Mouse (Mus musculus) liver, embryonic 14.5 days (tissue): Measurements from ENCODE around the gene Nedd4. TPM values are rescaled to one million over a fixed set of nuclear protein-coding genes. Genes with fewer than 3 reads are reported as not detected.

Experiments
- ATAC-seq: fragments of 200-750 bp; cut with Nextera tagmentation; 2 replicates; pipeline ENCODE4 v1.8.0; 2017; ENCODE audit warnings: moderate number of reproducible peaks, mild to moderate bottlenecking, moderate library complexity; ENCODE audit not compliant: insufficient read depth
- DNase-seq, 3 experiments: peaks; one replicate each; pipeline ENCODE4 v3.0.0-alpha.2; 2012 to 2013; ENCODE audit warnings: low read depth in 3 of 3, low spot score in 3 of 3
- H3K27ac ChIP-seq: fragments of 300-500 bp; sonication (generic); 2 replicates; pipeline ENCODE4 v1.5.1; 2014; ENCODE audit warnings: moderate library complexity, mild to moderate bottlenecking, control low read depth, inconsistent platforms
- H3K27me3 ChIP-seq: fragments of 300-500 bp; sonication (generic); 2 replicates; pipeline ENCODE4 v1.6.1; 2014; ENCODE audit warnings: mild to moderate bottlenecking, low read length, moderate library complexity; ENCODE audit not compliant: control insufficient read depth, insufficient read depth
- H3K36me3 ChIP-seq: fragments of 300-500 bp; sonication (generic); replicated peaks from 2 replicates; pipeline ENCODE4 v1.6.1; 2014; ENCODE audit warnings: low read depth; ENCODE audit not compliant: control insufficient read depth, insufficient read depth
- H3K4me1 ChIP-seq, 2 experiments: fragments of 200-500 bp in 1 of 2; fragments of 300-500 bp in 1 of 2; sonication (generic) in 1 of 2; replicated peaks; 2 replicates each; pipeline ENCODE4 v1.6.1; 2012 to 2014; ENCODE audit warnings: antibody characterized with exemption in 1 of 2, inconsistent platforms in 1 of 2, low read length in 1 of 2; ENCODE audit not compliant: control insufficient read depth in 2 of 2, insufficient read depth in 2 of 2
- H3K4me2 ChIP-seq: fragments of 300-500 bp; sonication (generic); 2 replicates; pipeline ENCODE4 v1.6.1; 2014; ENCODE audit warnings: low read depth, mild to moderate bottlenecking, control low read depth, moderate library complexity
- H3K4me3 ChIP-seq, 2 experiments: fragments of 200-500 bp in 1 of 2; fragments of 300-500 bp in 1 of 2; sonication (generic) in 1 of 2; 2 replicates each; pipeline ENCODE4 v1.5.1; 2012 to 2014; ENCODE audit warnings: low read depth in 2 of 2, low read length in 2 of 2, mild to moderate bottlenecking in 2 of 2, control low read depth in 1 of 2, inconsistent platforms in 1 of 2, moderate library complexity in 1 of 2; ENCODE audit not compliant: insufficient read depth in 1 of 2
- H3K9ac ChIP-seq: fragments of 300-500 bp; sonication (generic); replicated peaks from 2 replicates; pipeline ENCODE4 v1.6.1; 2014; ENCODE audit warnings: mild to moderate bottlenecking, control low read depth, moderate library complexity
- H3K9me3 ChIP-seq: fragments of 300-500 bp; sonication (generic); 2 replicates; pipeline ENCODE4 v1.6.1; 2016; ENCODE audit warnings: low read length, mixed read lengths; ENCODE audit not compliant: control insufficient read depth
- CTCF ChIP-seq: IDR thresholded peaks from 2 replicates; pipeline ENCODE4 v1.5.1; 2016; ENCODE audit warnings: antibody characterized with exemption, low read depth, control low read depth
- EP300 ChIP-seq: IDR thresholded peaks from 2 replicates; pipeline ENCODE4 v1.6.1; 2016; ENCODE audit warnings: antibody characterized with exemption, low read depth
- WGBS: fragments of 180-500 bp; shearing (Covaris S2); extraction: QIAGEN DNeasy Blood & Tissue Kit; methylation state at CpG from one replicate; pipeline ENCODE4 v1.1.7; 2014; ENCODE audit not compliant: insufficient replicate concordance; 5-methylcytosine and 5-hydroxymethylcytosine counted together
- polyA plus RNA-seq, 2 experiments: library from polyadenylated mRNA; depleted of rRNA in 1 of 2; stranded (reverse) in 1 of 2; unstranded in 1 of 2; fragments of >200 nt; fragmentation: Nextera tagmentation in 1 of 2; extraction: Ambion mirVana in 1 of 2; gene quantifications; 2 replicates each; pipeline versions ENCODE4 v1.2.1 to v1.2.3; 2012 to 2014

Nedd4 gene
- polyA plus RNA-seq, 2 experiments: 86.9 to 87.8 TPM

- no peak for ATAC-seq
- H3K27me3 ChIP-seq: no peaks in the 10 kb centered on the region
- no peak overlapping the region for H3K9ac ChIP-seq
- WGBS: 58% methylated on average over 1 of the region's 1 CpGs
- no peaks in the 10 kb centered on the region for H3K9me3 ChIP-seq
- no peak for TF ChIP-seq CTCF
- TF ChIP-seq EP300: no peak
- no peak overlapping the region for H3K27ac ChIP-seq
- DNase-seq: no peak
- peaks cover 2 to 4% of the 10 kb centered on the region in 2 experiments; a peak in 2 of 4 replicates for H3K4me1 ChIP-seq
- no peak overlapping the region for H3K4me3 ChIP-seq
- H3K4me2 ChIP-seq: no peak overlapping the region
- no peaks in the 10 kb centered on the region for H3K36me3 ChIP-seq
These were observed 34.5 kb upstream of the Nedd4 start for GRCm38 (mm10) chr9:72627598-72627997.

- Histone ChIP-seq H3K9ac (no peak overlapping the region), H3K27ac (no peak overlapping the region), H3K4me2 (no peak overlapping the region), H3K4me1 (peaks cover 2 to 4% of the 10 kb centered on the region in 2 experiments; a peak in 2 of 4 replicates), H3K4me3 (no peak overlapping the region), H3K9me3 (no peaks in the 10 kb centered on the region), H3K36me3 (no peaks in the 10 kb centered on the region), H3K27me3 (no peaks in the 10 kb centered on the region)
- WGBS: 17% methylated on average over 2 of the region's 2 CpGs
- DNase-seq (no peak), ATAC-seq (no peak)
- TF ChIP-seq CTCF: no peak
- TF ChIP-seq EP300: no peak
These were observed 33.6 kb upstream of the Nedd4 start for GRCm38 (mm10) chr9:72628591-72628990.

GRCm38 (mm10) chr9:72632198-72632597, 29.9 kb upstream of the Nedd4 start:
- 3% methylated on average over 1 of the region's 1 CpGs for WGBS

GRCm38 (mm10) chr9:72635134-72635533, 27.0 kb upstream of the Nedd4 start:
- no peak overlapping the region for H3K4me3 ChIP-seq
- H3K4me2 ChIP-seq: no peak overlapping the region
- H3K36me3 ChIP-seq: no peaks in the 10 kb centered on the region
- H3K27ac ChIP-seq: no peak overlapping the region
- peaks cover 3 to 4% of the 10 kb centered on the region in 2 experiments for H3K4me1 ChIP-seq
- no peak overlapping the region for H3K9ac ChIP-seq
- H3K9me3 ChIP-seq: no peaks in the 10 kb centered on the region
- DNase-seq: no peak
- TF ChIP-seq CTCF: peak; percentile 73
- TF ChIP-seq EP300: no peak
- ATAC-seq: no peak
- H3K27me3 ChIP-seq: no peaks in the 10 kb centered on the region

More at GRCm38 (mm10) chr9:72632198-72632597, 29.9 kb upstream of the Nedd4 start:
- peaks cover 2 to 4% of the 10 kb centered on the region in 2 experiments; a peak in 2 of 4 replicates for H3K4me1 ChIP-seq
- no peak overlapping the region for H3K4me3 ChIP-seq
- H3K36me3 ChIP-seq: no peaks in the 10 kb centered on the region
- no peak overlapping the region for H3K27ac ChIP-seq
- no peaks in the 10 kb centered on the region for H3K27me3 ChIP-seq
- no peak overlapping the region for H3K4me2 ChIP-seq
- no peak overlapping the region for H3K9ac ChIP-seq
- no peaks in the 10 kb centered on the region for H3K9me3 ChIP-seq
- no peak for TF ChIP-seq EP300
- no peak for TF ChIP-seq CTCF
- no peak for ATAC-seq
- no peak for DNase-seq

- Histone ChIP-seq H3K36me3 (no peaks in the 10 kb centered on the region), H3K9me3 (no peaks in the 10 kb centered on the region), H3K4me3 (no peak overlapping the region), H3K27ac (no peak overlapping the region), H3K9ac (no peak overlapping the region), H3K4me1 (peaks cover 12 to 16% of the 10 kb centered on the region in 2 experiments), H3K27me3 (no peaks in the 10 kb centered on the region), H3K4me2 (no peak overlapping the region)
- ATAC-seq (no peak), DNase-seq (no peak)
- 73% methylated on average over 7 of the region's 7 CpGs for WGBS
- TF ChIP-seq CTCF (no peak), EP300 (no peak)
These were observed 25.6 kb upstream of the Nedd4 start for GRCm38 (mm10) chr9:72636547-72636946.

- no peak overlapping the region for H3K4me2 ChIP-seq
- DNase-seq: no peak
These were observed 24.9 kb upstream of the Nedd4 start for GRCm38 (mm10) chr9:72637243-72637642.

More at GRCm38 (mm10) chr9:72637243-72637642, 24.9 kb upstream of the Nedd4 start:
- Histone ChIP-seq H3K4me3 (no peak overlapping the region), H3K9ac (no peak overlapping the region), H3K9me3 (no peaks in the 10 kb centered on the region), H3K27me3 (no peaks in the 10 kb centered on the region), H3K36me3 (no peaks in the 10 kb centered on the region), H3K4me1 (peaks cover 11 to 15% of the 10 kb centered on the region in 2 experiments), H3K27ac (no peak overlapping the region)
- ATAC-seq: no peak
- 69% methylated on average over 8 of the region's 8 CpGs for WGBS
- no peak for TF ChIP-seq EP300
- no peak for TF ChIP-seq CTCF
